Mouse (Mus musculus): ENCODE data around the gene Ptgr2.

DNA sequence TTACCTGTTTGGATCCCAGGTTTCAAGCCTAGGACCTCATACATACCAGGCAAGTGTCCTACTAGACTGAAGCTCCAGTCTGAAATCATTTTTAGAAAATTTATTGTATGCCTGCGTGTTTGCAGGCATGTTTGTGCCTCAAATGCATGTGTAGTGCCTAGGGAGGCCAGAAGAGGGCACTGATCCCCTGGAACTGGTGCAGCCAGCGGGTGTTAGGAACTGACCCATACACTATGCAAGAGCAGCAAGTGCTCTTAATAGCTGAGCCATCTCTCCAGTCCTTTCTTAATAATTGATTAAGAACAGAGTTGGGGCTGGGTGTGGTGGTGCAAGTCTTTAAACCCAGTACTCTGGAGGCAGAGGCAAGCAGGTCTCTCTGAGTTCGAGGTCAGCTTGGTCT is 3.4 kb downstream of the Ptgr2 start:
- peak; percentile 93 for TF ChIP-seq CTCF (IDR thresholded peaks at IDR 0.05; ENCODE audit: low read depth, low read length)
- no peak for TF ChIP-seq POLR2A (IDR thresholded peaks at IDR 0.05; ENCODE audit: insufficient read depth, low read length)
- no peak for TF ChIP-seq EP300 (IDR thresholded peaks at IDR 0.05; ENCODE audit: insufficient read depth, low read depth, low read length)

Measured in ES-Bruce4 (cell line).